Mouse (Mus musculus) heart, postnatal 0 days (tissue): ENCODE measurements around the gene Exoc8. TPM values are rescaled to one million over a fixed set of nuclear protein-coding genes. Genes with fewer than 3 reads are reported as not detected.

Source experiments
- ATAC-seq: fragments of 200-750 bp; cut with Nextera tagmentation; 2 replicates; pipeline ENCODE4 v1.8.0; 2017; ENCODE audit warnings: low read depth, moderate number of reproducible peaks, moderate library complexity; ENCODE audit not compliant: insufficient read depth
- DNase-seq: peaks from one replicate; pipeline ENCODE4 v3.0.0-alpha.2; 2016; ENCODE audit warnings: low spot score
- H3K27ac ChIP-seq: fragments of 300-500 bp; sonication (generic); 2 replicates; pipeline ENCODE4 v1.5.1; 2014; ENCODE audit warnings: low read depth, mild to moderate bottlenecking
- H3K27me3 ChIP-seq: fragments of 300-500 bp; sonication (generic); 2 replicates; pipeline ENCODE4 v1.6.1; 2014; ENCODE audit warnings: low read length, mixed read lengths; ENCODE audit not compliant: control insufficient read depth, insufficient read depth
- H3K36me3 ChIP-seq: fragments of 300-500 bp; sonication (generic); replicated peaks from 2 replicates; pipeline ENCODE4 v1.6.1; 2014; ENCODE audit warnings: low read length, mixed read lengths; ENCODE audit not compliant: control insufficient read depth, insufficient read depth
- H3K4me1 ChIP-seq: fragments of 300-500 bp; sonication (generic); 2 replicates; pipeline ENCODE4 v1.6.1; 2014; ENCODE audit warnings: antibody characterized with exemption; ENCODE audit not compliant: control insufficient read depth, insufficient read depth
- H3K4me2 ChIP-seq: fragments of 300-500 bp; sonication (generic); 2 replicates; pipeline ENCODE4 v1.6.1; 2014; ENCODE audit warnings: low read depth, mild to moderate bottlenecking, low read length, moderate library complexity
- H3K4me3 ChIP-seq: fragments of 300-500 bp; sonication (generic); 2 replicates; pipeline ENCODE4 v1.5.1; 2014; ENCODE audit warnings: low read depth, low read length
- H3K9ac ChIP-seq: fragments of 300-500 bp; sonication (generic); replicated peaks from 2 replicates; pipeline ENCODE4 v1.6.1; 2014; ENCODE audit warnings: low read depth, low read length, mixed read lengths
- H3K9me3 ChIP-seq: fragments of 300-500 bp; sonication (generic); replicated peaks from 2 replicates; pipeline ENCODE4 v1.6.1; 2016; ENCODE audit warnings: low read length; ENCODE audit not compliant: control insufficient read depth
- CTCF ChIP-seq: IDR thresholded peaks from 2 replicates; pipeline ENCODE4 v1.5.1; 2016; ENCODE audit warnings: antibody characterized with exemption, control low read depth, low read depth
- EP300 ChIP-seq: IDR thresholded peaks from 2 replicates; pipeline ENCODE4 v1.6.1; 2016; ENCODE audit warnings: antibody characterized with exemption, low read depth
- WGBS: fragments of 180-500 bp; shearing (Covaris S2); extraction: QIAGEN DNeasy Blood & Tissue Kit; methylation state at CpG from one replicate; pipeline ENCODE4 v1.1.7; 2014; 5-methylcytosine and 5-hydroxymethylcytosine counted together
- polyA plus RNA-seq: library from polyadenylated mRNA; unstranded; fragments of >200 nt; fragmentation: Nextera tagmentation; extraction: Ambion mirVana; gene quantifications from 2 replicates; pipeline ENCODE4 v1.2.1, GENCODE M21; 2015
- total RNA-seq: library from RNA; depleted of rRNA; stranded (reverse); fragments of >200 nt; gene quantifications from 2 replicates; pipeline ENCODE4 v1.2.3, GENCODE M21; 2014; ENCODE audit warnings: low replicate concordance; rRNA removed

Exoc8 gene
- total RNA-seq: 9.0 and 16.9 TPM in 2 replicates
- polyA plus RNA-seq: 5.0 and 5.3 TPM in 2 replicates

DNA sequence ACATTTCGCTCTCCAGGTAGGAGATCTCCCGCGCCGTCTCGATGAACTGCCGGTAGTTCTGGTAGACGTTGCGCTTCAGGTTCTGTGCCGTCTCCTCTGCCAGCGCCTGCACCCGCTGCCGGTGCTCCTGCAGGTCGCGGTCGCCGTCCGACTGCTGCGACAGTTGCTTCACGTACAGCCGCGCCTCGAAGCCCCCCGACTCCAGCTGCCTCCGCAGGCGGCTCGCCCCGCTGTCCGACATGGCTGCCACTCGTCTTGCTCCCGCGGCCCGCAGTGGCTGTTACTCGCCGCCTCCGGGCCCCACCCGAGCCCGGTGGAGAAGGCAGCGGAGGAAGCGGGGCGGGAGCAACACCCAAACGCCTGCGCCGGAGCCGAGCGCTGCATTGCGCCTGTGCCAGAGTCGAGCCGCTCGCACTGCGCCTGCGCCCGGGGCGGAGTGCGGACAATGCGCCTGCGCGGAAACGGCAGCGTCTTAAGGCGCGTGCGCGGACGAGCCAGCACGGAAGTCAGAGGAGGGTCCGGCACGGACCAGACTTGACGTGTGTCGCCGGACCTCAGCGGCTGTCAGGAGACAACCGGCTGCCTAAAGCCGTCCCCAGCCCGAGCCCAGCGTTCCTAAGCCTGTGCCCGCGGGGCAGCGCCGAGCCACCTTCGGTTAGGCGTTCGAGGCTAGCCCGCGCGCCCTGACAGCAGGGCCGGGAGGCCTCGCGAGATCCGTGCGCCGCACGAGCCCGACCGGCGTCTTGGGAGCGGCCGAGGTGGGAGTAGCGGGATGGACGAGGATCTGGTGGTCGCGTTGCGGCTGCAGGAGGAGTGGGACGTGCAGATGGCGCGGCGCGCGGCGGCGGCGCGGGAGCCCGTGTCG is at the start of gene Exoc8, which contains the start of gene Sprtn:
TSS of gene Exoc8 (minus strand) at position 320 of the 865 bp plus-strand sequence.
TSS of gene Sprtn (plus strand) at position 501 of the 865 bp plus-strand sequence.
- peak; percentile 94 for DNase-seq
- Histone ChIP-seq H3K36me3 (peaks cover 48% of the 10 kb centered on the region), H3K4me3 (peak within 1 kb of the TSS; percentile 82), H3K27me3 (no peaks in the 10 kb centered on the region), H3K4me1 (peaks cover 13% of the 10 kb centered on the region), H3K9me3 (no peaks in the 10 kb centered on the region), H3K4me2 (peak within 1 kb of the TSS; percentile 96), H3K27ac (peak within 1 kb of the TSS; percentile 84), H3K9ac (peak within 1 kb of the TSS; percentile 79)
- under 1% methylated on average over 93 of the region's 114 CpGs for WGBS
- TF ChIP-seq EP300 (no peak), CTCF (0 out of 2 replicates have a peak, but pooled peaks have one; percentile 0)
- peak; percentile 89 for ATAC-seq

DNA sequence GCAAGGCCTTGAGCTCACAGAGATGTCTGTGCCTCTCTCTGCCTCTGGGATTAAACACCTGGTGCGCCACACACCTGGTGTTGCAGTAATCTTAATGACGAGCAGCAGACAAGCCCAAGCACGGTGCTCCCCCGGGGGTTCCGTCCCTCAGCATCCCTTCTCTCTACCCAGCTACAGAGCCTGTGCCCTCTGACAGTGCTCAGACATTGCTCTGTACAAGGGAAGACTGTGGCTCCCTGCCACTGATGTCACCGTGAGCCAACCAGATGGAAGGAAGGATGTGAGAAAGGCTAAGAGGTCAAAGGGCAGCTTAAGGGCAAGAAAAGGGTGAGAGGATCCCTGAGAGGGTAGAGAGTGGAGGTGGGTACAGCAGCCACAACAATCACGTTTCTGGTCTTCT is 46.9 kb upstream of the Exoc8 start:
- no peak overlapping the region for H3K27ac ChIP-seq
- no peak for ATAC-seq
- no peak overlapping the region for H3K9ac ChIP-seq
- peaks cover 28% of the 10 kb centered on the region for H3K4me1 ChIP-seq
- H3K4me3 ChIP-seq: no peak overlapping the region
- H3K4me2 ChIP-seq: peak overlapping the region; percentile 83; the same call in 1 of the 2 replicates
- 62% methylated on average over 7 of the region's 7 CpGs for WGBS
- no peaks in the 10 kb centered on the region for H3K27me3 ChIP-seq
- peaks cover 12% of the 10 kb centered on the region for H3K36me3 ChIP-seq
- no peak for DNase-seq
- H3K9me3 ChIP-seq: no peaks in the 10 kb centered on the region
- TF ChIP-seq CTCF (no peak), EP300 (no peak)

DNA sequence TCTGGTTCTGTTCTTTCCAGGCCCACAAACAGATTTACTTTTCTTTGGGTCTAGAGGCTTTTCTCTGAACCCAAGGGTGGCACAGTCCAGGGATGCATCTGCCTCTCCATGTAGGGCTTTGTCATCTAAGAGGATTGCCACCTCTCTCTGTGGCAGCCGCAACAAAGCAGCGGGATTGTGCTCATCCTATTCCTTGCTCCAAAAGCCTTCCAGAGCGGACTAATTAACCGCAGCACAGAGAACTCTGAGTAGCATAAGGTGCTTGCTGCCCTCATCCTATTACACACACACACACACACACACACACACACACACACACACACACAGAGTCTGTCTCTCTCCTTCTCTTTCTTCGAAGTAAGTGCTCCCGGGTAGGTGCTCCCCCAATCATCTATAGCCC is 46.3 kb upstream of the Exoc8 start:
- no peak overlapping the region for H3K4me2 ChIP-seq
- H3K4me1 ChIP-seq: peaks cover 28% of the 10 kb centered on the region
- peaks cover 17% of the 10 kb centered on the region for H3K36me3 ChIP-seq
- DNase-seq (no peak), ATAC-seq (no peak)
- no peaks in the 10 kb centered on the region for H3K27me3 ChIP-seq
- H3K4me3 ChIP-seq: no peak overlapping the region
- H3K27ac ChIP-seq: no peak overlapping the region
- H3K9me3 ChIP-seq: no peaks in the 10 kb centered on the region
- WGBS: 86% methylated on average over 6 of the region's 6 CpGs
- no peak overlapping the region for H3K9ac ChIP-seq
- TF ChIP-seq EP300 (no peak), CTCF (no peak)

DNA sequence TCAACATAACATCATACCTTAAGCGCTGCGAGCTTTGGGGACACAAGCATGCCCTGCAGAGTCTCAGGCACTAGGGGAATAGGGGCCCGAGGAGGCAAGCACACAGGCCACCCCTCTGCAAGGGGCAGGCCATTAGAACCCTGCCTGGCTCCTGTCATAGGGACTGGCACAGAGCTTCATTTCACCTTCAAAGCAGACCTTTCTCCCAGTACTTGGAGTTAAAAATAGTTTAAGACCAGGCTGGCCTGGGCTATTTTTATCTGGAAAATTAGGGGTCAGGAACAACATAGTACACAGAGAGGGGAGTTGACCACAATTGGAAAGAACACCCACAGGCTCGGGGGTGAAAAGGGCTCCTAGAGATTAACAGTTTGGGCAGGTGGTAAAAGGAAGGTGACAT is 39.8 kb upstream of the Exoc8 start:
- H3K9me3 ChIP-seq: no peaks in the 10 kb centered on the region
- DNase-seq: no peak
- peaks cover 27% of the 10 kb centered on the region for H3K4me1 ChIP-seq
- H3K4me3 ChIP-seq: no peak overlapping the region
- WGBS: 51% methylated on average over 4 of the region's 4 CpGs
- peak; percentile 72 for ATAC-seq
- no peak overlapping the region for H3K9ac ChIP-seq
- H3K27ac ChIP-seq: peak overlapping the region; percentile 95
- TF ChIP-seq CTCF: no peak
- no peak for TF ChIP-seq EP300
- no peak overlapping the region for H3K4me2 ChIP-seq
- peaks cover 28% of the 10 kb centered on the region for H3K36me3 ChIP-seq
- no peaks in the 10 kb centered on the region for H3K27me3 ChIP-seq

DNA sequence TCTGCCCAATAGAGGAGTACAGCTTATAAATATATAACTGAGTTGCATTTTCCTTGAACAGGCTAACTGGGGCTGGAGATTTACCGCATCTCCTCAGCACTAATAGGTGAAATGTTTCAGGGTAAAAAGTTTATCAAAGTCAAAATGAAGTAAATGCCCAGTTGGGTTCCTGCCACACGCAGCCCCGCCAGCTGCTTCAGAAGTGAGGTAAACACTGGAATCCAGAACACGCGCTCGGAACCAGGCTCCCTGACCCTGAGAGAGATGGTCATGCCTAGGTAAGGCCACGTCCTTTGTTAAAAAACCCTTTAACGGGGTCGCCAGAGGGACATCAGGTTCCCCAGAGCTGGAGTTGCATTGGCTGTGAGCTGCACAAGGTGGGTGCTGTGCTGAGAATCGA is 39.2 kb upstream of the Exoc8 start:
- no peak for DNase-seq
- Histone ChIP-seq H3K27me3 (no peaks in the 10 kb centered on the region), H3K27ac (peak overlapping the region; percentile 95), H3K4me2 (no peak overlapping the region), H3K4me1 (peaks cover 25% of the 10 kb centered on the region), H3K9ac (no peak overlapping the region), H3K9me3 (no peaks in the 10 kb centered on the region), H3K4me3 (no peak overlapping the region), H3K36me3 (peaks cover 25% of the 10 kb centered on the region)
- no peak for ATAC-seq
- TF ChIP-seq CTCF (no peak), EP300 (no peak)
- WGBS: 93% methylated on average over 10 of the region's 10 CpGs
